Mouse (Mus musculus) heart, embryonic 13.5 days (tissue): ENCODE data around the gene Cd63. TPM values are rescaled to one million over a fixed set of nuclear protein-coding genes. Genes with fewer than 3 reads are reported as not detected.

Source experiments
- ATAC-seq: fragments of 200-750 bp; cut with Nextera tagmentation; 2 replicates; pipeline ENCODE4 v1.8.0; 2017; ENCODE audit warnings: moderate TSS enrichment; ENCODE audit not compliant: insufficient number of reproducible peaks, low FRiP score, low TSS enrichment; ENCODE audit errors: extremely low read depth
- H3K27ac ChIP-seq: fragments of 300-500 bp; sonication (generic); replicated peaks from 2 replicates; pipeline ENCODE4 v1.5.1; 2015; ENCODE audit warnings: moderate library complexity, mild to moderate bottlenecking, inconsistent platforms
- H3K27me3 ChIP-seq: fragments of 300-500 bp; sonication (generic); replicated peaks from 2 replicates; pipeline ENCODE4 v1.6.1; 2015; ENCODE audit warnings: mild to moderate bottlenecking, inconsistent platforms
- H3K36me3 ChIP-seq: fragments of 300-500 bp; sonication (generic); 2 replicates; pipeline ENCODE4 v1.6.1; 2015; ENCODE audit warnings: mild to moderate bottlenecking, inconsistent platforms
- H3K4me1 ChIP-seq: fragments of 300-500 bp; sonication (generic); 2 replicates; pipeline ENCODE4 v1.6.1; 2015; ENCODE audit warnings: inconsistent platforms
- H3K4me2 ChIP-seq: fragments of 300-500 bp; sonication (generic); 2 replicates; pipeline ENCODE4 v1.6.1; 2015; ENCODE audit warnings: inconsistent platforms, mild to moderate bottlenecking, moderate library complexity
- H3K4me3 ChIP-seq: fragments of 300-500 bp; sonication (generic); 2 replicates; pipeline ENCODE4 v1.5.1; 2015; ENCODE audit warnings: moderate library complexity, mild to moderate bottlenecking, inconsistent platforms
- H3K9ac ChIP-seq: fragments of 300-500 bp; sonication (generic); 2 replicates; pipeline ENCODE4 v1.6.1; 2015; ENCODE audit warnings: inconsistent platforms, mild to moderate bottlenecking, moderate library complexity
- H3K9me3 ChIP-seq: fragments of 300-500 bp; sonication (generic); 2 replicates; pipeline ENCODE4 v1.6.1; 2016; ENCODE audit warnings: inconsistent platforms
- WGBS: fragments of 180-500 bp; shearing (Covaris S2); methylation state at CpG from one replicate; pipeline ENCODE4 v1.1.7; 2015; ENCODE audit warnings: mixed read lengths; 5-methylcytosine and 5-hydroxymethylcytosine counted together
- polyA plus RNA-seq: library from polyadenylated mRNA; unstranded; fragments of >200 nt; fragmentation: Nextera tagmentation; extraction: Ambion mirVana; gene quantifications from 2 replicates; pipeline ENCODE4 v1.2.1, GENCODE M21; 2015

Gene Cd63
- polyA plus RNA-seq, 1 experiment from 2014 or later, result 370 TPM

GRCm38 (mm10) chr10:128908778-128909448 lies 8.1 kb downstream of the Cd63 start:
- H3K9ac ChIP-seq, result peak overlapping the region; percentile 99
- H3K4me1 ChIP-seq, result peaks cover 38% of the 10 kb centered on the region
- H3K4me2 ChIP-seq, result peak overlapping the region; percentile 79
- no peaks in the 10 kb centered on the region for H3K27me3 ChIP-seq
- ATAC-seq, result no peak
- 61% methylated on average over 13 of the region's 13 CpGs for WGBS
- peaks cover 27% of the 10 kb centered on the region for H3K36me3 ChIP-seq
- H3K27ac ChIP-seq, result peak overlapping the region; percentile 94
- H3K9me3 ChIP-seq, result no peaks in the 10 kb centered on the region
- peak overlapping the region; percentile 95 for H3K4me3 ChIP-seq

GRCm38 (mm10) chr10:128909567-128910028 lies 8.8 kb downstream of the Cd63 start:
- no peaks in the 10 kb centered on the region for H3K9me3 ChIP-seq
- no peaks in the 10 kb centered on the region for H3K27me3 ChIP-seq
- WGBS, result 1% methylated on average over 39 of the region's 41 CpGs
- peak; percentile 73 for ATAC-seq
- H3K36me3 ChIP-seq, result peaks cover 34% of the 10 kb centered on the region
- H3K27ac ChIP-seq, result peak overlapping the region; percentile 94
- peaks cover 38% of the 10 kb centered on the region for H3K4me1 ChIP-seq
- peak overlapping the region; percentile 95 for H3K4me3 ChIP-seq
- H3K4me2 ChIP-seq, result peak overlapping the region; percentile 79
- peak overlapping the region; percentile 99 for H3K9ac ChIP-seq

- Histone ChIP-seq H3K4me1 (peaks cover 38% of the 10 kb centered on the region), H3K9me3 (no peaks in the 10 kb centered on the region), H3K4me2 (peak overlapping the region; percentile 79), H3K36me3 (peaks cover 40% of the 10 kb centered on the region), H3K27me3 (no peaks in the 10 kb centered on the region), H3K4me3 (peak overlapping the region; percentile 95), H3K27ac (peak overlapping the region; percentile 94), H3K9ac (peak overlapping the region; percentile 99)
- WGBS, result under 1% methylated on average over 64 of the region's 66 CpGs
- ATAC-seq, result peak; percentile 4; the same call in 1 of the 2 replicates
Observed at GRCm38 (mm10) chr10:128910066-128910841, 9.5 kb downstream of the Cd63 start.

- no peaks in the 10 kb centered on the region for H3K9me3 ChIP-seq
- no peaks in the 10 kb centered on the region for H3K27me3 ChIP-seq
- peak overlapping the region; percentile 95 for H3K4me3 ChIP-seq
- peaks cover 38% of the 10 kb centered on the region for H3K4me1 ChIP-seq
- H3K9ac ChIP-seq, result peak overlapping the region; percentile 99
- WGBS, result 86% methylated on average over 6 of the region's 6 CpGs
- peaks cover 49% of the 10 kb centered on the region for H3K36me3 ChIP-seq
- peak overlapping the region; percentile 79 for H3K4me2 ChIP-seq
- peak overlapping the region; percentile 39; the same call in 1 of the 2 replicates for H3K27ac ChIP-seq
- no peak for ATAC-seq
Observed at GRCm38 (mm10) chr10:128911430-128911829, 10.6 kb downstream of the Cd63 start.

- Histone ChIP-seq H3K9ac (peak overlapping the region; percentile 1), H3K36me3 (peaks cover 58% of the 10 kb centered on the region), H3K4me3 (no peak overlapping the region), H3K9me3 (no peaks in the 10 kb centered on the region), H3K27ac (no peak overlapping the region), H3K4me2 (no peak overlapping the region), H3K4me1 (peaks cover 38% of the 10 kb centered on the region), H3K27me3 (no peaks in the 10 kb centered on the region)
- no peak for ATAC-seq
- WGBS, result 80% methylated on average over 4 of the region's 4 CpGs
Observed at GRCm38 (mm10) chr10:128912268-128912667, 11.5 kb downstream of the Cd63 start.

GRCm38 (mm10) chr10:128912791-128913190 lies 12.0 kb downstream of the Cd63 start:
- Histone ChIP-seq H3K9ac (no peak overlapping the region), H3K4me2 (no peak overlapping the region), H3K27me3 (no peaks in the 10 kb centered on the region), H3K9me3 (no peaks in the 10 kb centered on the region), H3K36me3 (peaks cover 63% of the 10 kb centered on the region), H3K4me1 (peaks cover 38% of the 10 kb centered on the region), H3K4me3 (no peak overlapping the region), H3K27ac (peak overlapping the region; percentile 41; the same call in 1 of the 2 replicates)
- ATAC-seq, result no peak
- WGBS, result 65% methylated on average over 4 of the region's 4 CpGs

- Histone ChIP-seq H3K27me3 (no peaks in the 10 kb centered on the region), H3K4me3 (no peak overlapping the region), H3K36me3 (peaks cover 67% of the 10 kb centered on the region), H3K9ac (no peak overlapping the region), H3K27ac (peak overlapping the region; percentile 41; the same call in 1 of the 2 replicates), H3K9me3 (no peaks in the 10 kb centered on the region), H3K4me2 (no peak overlapping the region), H3K4me1 (peaks cover 38% of the 10 kb centered on the region)
- 11% methylated on average over 5 of the region's 5 CpGs for WGBS
- no peak for ATAC-seq
Observed at GRCm38 (mm10) chr10:128913219-128913618, 12.4 kb downstream of the Cd63 start.

GRCm38 (mm10) chr10:128913696-128914095 lies 12.9 kb downstream of the Cd63 start:
- 84% methylated on average over 12 of the region's 12 CpGs for WGBS
- Histone ChIP-seq H3K27me3 (no peaks in the 10 kb centered on the region), H3K4me1 (peaks cover 41% of the 10 kb centered on the region), H3K9ac (peak overlapping the region; percentile 28; the same call in 1 of the 2 replicates), H3K9me3 (no peaks in the 10 kb centered on the region), H3K36me3 (peaks cover 70% of the 10 kb centered on the region), H3K4me2 (no peak overlapping the region), H3K4me3 (no peak overlapping the region), H3K27ac (no peak overlapping the region)
- ATAC-seq, result no peak

- Histone ChIP-seq H3K36me3 (peaks cover 78% of the 10 kb centered on the region), H3K9ac (no peak overlapping the region)
- WGBS, result 73% methylated on average over 2 of the region's 2 CpGs
Observed at GRCm38 (mm10) chr10:128915550-128915949, 14.8 kb downstream of the Cd63 start.

GRCm38 (mm10) chr10:128916665-128917064 lies 15.9 kb downstream of the Cd63 start:
- Histone ChIP-seq H3K27me3 (no peaks in the 10 kb centered on the region), H3K9ac (no peak overlapping the region), H3K4me3 (no peak overlapping the region), H3K4me2 (no peak overlapping the region), H3K4me1 (peaks cover 47% of the 10 kb centered on the region), H3K36me3 (peaks cover 71% of the 10 kb centered on the region), H3K27ac (no peak overlapping the region), H3K9me3 (no peaks in the 10 kb centered on the region)
- 75% methylated on average over 3 of the region's 3 CpGs for WGBS
- no peak for ATAC-seq

More at GRCm38 (mm10) chr10:128915550-128915949, 14.8 kb downstream of the Cd63 start:
- H3K4me1 ChIP-seq, result peaks cover 47% of the 10 kb centered on the region
- no peak for ATAC-seq
- no peak overlapping the region for H3K4me3 ChIP-seq
- H3K4me2 ChIP-seq, result no peak overlapping the region
- H3K27me3 ChIP-seq, result no peaks in the 10 kb centered on the region
- H3K9me3 ChIP-seq, result no peaks in the 10 kb centered on the region
- no peak overlapping the region for H3K27ac ChIP-seq

- no peak overlapping the region for H3K4me2 ChIP-seq
- H3K36me3 ChIP-seq, result peaks cover 64% of the 10 kb centered on the region
- H3K27ac ChIP-seq, result no peak overlapping the region
- no peaks in the 10 kb centered on the region for H3K9me3 ChIP-seq
- ATAC-seq, result no peak
- H3K4me3 ChIP-seq, result no peak overlapping the region
- H3K27me3 ChIP-seq, result no peaks in the 10 kb centered on the region
- peaks cover 48% of the 10 kb centered on the region for H3K4me1 ChIP-seq
- WGBS, result 88% methylated on average over 6 of the region's 6 CpGs
- H3K9ac ChIP-seq, result no peak overlapping the region
Observed at GRCm38 (mm10) chr10:128917400-128917799, 16.6 kb downstream of the Cd63 start.
